Mouse (Mus musculus): Measurements from ENCODE around the gene Itpkc. TPM values are rescaled to one million over a fixed set of nuclear protein-coding genes. Genes with fewer than 3 reads are reported as not detected.
"Not testable (repeated sequence)": the region's sequence is repeated elsewhere in the genome, so short reads cannot be mapped to it uniquely, and the experiment has no call there.

The Itpkc gene
- total RNA-seq (2021) (10 to 100 TPM; 12.7 to 15.5 TPM), polyA plus RNA-seq (2012; rRNA removed) (10.1 and 10.6 TPM in 2 replicates)
- long read RNA-seq, transcript Itpkc-201 (7 exons, 3,247 nt): major isoform, 18 of 19 reads
- long read RNA-seq, partial matches to known transcripts: 0 of 19 reads
- long read RNA-seq, other reads (novel, unspliced or antisense): 1 of 19 reads

DNA sequence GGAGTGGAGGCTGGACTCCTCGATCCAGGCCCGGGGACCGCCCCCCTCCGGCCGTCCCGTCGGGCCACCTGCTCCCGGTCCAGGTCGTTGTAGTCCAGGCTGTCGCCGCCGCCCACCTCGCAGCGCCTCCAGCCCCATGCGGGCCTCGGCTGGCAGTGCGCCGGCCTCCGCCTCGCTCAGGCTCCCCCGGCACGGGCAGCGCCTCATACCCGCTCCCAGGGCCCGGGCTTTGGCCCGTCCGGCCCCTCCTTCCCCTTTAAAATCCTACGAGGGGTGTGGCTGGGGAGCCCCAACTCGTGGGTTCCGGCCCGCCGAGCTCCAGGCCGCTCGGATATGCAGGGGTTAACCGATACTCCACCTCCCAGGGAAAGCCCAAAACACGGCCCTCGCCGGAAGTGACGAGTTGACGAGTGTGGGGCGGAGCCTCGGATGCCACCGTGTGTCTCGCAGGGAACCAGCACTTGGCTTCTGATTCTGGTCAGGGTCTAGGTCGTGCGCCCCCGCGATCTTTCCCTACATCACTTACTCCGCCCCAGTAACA is at the start of gene Itpkc:
Gene Itpkc, minus strand, starts transcription at position 381 of the 541 bp plus-strand sequence.
- peak; percentile 96 for DNase-seq

- no peak for DNase-seq
Measured at GRCm38 (mm10) chr7:27277191-27277590, 48.7 kb upstream of the Itpkc start.

DNA sequence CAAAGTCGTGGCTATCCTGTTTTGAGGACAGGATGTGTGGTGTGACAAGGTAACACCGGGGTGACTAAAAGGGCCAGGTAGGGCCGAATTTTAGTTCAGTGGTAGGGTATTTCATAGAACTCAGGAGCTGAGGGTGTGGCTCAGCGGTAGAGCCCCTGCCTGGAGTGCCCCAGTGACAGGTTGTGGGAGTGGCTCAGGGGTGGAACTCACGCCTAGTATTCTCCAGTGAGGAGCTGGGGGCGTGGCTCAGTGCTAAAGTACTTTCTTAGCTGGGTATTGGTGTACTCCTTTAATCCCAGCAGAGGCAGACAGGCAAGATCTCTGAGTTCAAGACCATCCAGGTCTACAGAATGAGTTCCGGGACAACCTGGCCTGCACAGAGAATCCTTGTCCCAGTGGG is 47.6 kb upstream of the Itpkc start:
- no peak for DNase-seq

- no peak for DNase-seq
Measured at GRCm38 (mm10) chr7:27274916-27275315, 46.5 kb upstream of the Itpkc start.

DNA sequence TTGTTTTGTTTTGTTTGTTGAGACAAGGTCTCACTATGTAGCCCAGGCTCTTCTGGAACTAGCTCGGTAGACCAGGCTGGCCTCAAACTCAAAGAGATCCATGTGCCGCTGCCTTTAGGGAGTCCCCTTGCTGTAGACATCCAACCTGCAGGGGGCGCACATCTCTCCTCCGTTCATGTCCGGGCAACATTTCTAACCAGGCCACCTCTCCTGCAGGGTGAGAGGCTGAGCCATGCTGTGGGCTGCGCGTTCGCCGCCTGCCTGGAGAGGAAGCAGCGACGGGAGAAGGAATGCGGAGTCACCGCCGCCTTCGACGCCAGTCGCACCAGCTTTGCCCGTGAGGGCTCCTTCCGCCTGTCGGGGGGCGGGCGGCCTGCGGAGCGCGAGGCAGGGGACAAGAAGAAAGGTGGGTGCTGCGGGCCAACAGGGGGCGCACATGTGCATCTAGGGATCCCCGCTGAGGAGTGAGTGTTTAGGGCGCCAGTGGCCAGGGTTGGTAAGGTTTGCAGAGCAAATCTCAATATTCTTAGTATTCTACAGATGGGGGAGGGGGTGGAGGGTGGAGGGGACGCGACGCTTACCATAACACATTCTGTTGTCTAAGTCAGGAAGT is 45.4 kb upstream of the Itpkc start:
- DNase-seq: peak; percentile 28

GRCm38 (mm10) chr7:27271423-27271822 is 43.0 kb upstream of the Itpkc start:
- no peak for DNase-seq

DNA sequence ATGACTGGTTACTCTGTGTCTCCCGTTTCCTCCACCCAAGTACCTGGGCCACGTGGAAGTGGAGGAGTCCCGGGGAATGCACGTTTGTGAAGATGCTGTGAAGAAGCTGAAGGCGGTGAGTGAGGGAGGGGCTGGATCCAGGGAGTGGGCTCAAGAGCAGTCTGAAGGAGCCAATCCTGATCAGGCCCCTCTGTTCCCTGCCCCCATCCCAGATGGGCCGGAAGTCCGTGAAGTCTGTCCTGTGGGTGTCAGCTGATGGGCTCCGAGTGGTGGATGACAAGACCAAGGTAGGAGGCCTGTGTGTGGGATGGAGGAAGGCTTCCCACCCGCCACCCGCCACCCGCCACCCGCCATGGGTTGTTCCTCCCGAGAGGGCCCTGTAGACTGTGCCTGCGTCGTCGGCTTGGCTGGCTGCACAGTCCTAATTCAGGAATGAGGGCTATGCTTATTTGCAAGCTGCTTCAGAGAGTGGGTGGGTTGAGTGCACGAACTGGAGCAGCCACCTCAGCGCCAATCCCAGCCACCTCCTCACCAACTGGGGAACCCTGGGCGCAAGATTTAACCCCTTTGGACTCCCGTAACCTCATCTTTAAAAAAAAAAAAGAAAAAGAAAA is 38.2 kb upstream of the Itpkc start:
- DNase-seq: no peak

- no peak for DNase-seq
Measured at GRCm38 (mm10) chr7:27264761-27265160, 36.3 kb upstream of the Itpkc start.

- no peak for DNase-seq
Measured at GRCm38 (mm10) chr7:27261888-27262287, 33.4 kb upstream of the Itpkc start.

DNA sequence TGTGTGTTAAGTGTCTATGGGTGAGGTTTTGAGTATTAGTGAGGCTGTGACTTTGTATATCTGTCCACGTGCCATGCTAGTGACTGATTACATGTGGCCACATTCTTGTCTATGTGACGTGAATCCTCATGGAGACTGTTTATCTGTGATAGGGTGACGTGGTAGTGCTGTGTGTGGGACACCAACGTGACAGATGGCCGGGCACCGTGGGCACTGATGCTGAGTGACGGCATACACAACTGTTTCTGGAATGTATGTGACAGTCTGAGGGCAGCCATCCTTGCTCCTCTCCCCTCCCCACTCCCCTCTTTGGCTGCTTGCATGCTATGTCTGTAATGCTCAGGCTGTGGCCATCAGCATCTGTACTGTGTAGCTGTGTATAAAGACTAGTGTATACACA is 32.4 kb upstream of the Itpkc start:
- DNase-seq: no peak

GRCm38 (mm10) chr7:27259771-27260170 is 31.3 kb upstream of the Itpkc start:
- no peak for DNase-seq

DNA sequence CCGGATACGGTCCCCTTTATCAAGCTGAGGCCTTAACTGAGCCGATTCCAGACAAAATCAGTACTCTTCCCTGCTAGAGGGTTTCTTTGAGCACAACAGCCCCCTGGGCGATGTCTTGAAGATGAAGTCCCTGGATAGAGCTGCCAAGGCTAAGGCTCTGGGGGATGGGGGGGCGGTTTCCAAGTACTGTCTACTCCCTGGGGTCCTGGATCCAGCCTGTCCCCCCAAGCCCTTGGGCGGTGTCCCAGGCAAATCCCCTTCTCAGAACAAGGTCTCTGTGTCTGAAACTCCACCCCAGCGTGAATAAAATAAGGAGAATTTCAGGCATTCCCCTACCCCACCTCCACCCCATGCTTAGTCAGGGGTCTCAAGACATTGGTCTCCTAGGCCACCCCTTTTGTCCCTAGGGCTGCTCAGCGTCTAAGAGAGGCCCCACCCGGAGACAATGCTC is 30.8 kb upstream of the Itpkc start:
- DNase-seq: no peak

DNA sequence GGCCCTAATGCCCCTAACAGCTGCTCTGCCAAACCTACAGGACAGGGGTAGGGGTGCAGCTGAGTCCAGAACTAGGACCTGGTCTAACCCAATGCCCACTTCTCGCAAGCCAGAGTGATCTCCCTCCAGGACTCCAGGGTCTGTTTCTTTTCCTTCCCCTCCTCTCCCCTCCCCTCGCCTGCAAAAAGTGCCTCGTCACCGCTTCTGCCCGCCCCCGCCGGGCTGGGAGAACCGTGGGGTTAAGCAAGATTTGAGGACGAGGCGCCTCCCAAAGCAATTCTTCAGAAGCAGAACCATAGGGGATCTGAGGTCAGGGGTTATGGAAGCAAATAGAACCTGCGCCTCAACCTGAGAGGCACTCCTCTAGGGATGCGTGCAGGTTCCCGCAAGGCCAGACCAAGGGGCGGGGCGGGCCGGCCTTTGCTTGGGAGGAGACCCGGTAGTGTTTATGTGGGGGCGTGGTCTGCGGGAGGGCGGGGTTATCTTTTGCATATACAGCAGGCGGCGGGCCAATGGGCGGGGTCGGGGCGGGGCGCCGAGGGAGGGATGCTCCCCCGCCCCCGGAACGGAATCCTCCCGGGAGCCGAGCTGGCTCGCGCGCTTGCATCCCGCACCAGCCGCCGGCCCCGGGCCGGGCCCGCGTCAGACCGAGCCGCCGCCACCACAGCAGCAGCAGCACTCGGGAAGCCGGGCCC is 29.9 kb upstream of the Itpkc start, which contains the start of gene Numbl:
Gene Numbl, plus strand, starts transcription at position 229 of the 695 bp plus-strand sequence.
- peak; percentile 96 for DNase-seq

DNA sequence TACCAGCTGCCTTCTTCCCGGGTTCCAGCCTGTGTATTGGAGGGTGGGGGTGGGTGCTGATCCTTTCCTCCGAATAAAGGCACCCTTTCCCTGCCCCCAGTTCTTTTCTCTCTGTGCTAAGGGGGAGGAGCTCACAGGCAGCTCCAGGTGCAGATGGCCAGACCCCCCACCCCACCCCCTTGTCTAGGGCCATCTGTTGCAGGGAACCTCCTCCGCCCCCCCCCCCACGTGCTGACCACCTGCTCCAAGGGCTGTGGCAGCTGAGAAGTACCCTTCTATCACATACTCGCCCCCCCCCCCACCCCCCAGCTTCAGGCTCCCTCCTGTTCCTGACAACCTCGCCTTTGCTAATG is 29.4 kb upstream of the Itpkc start:
- DNase-seq: no peak

- DNase-seq: peak; percentile 83
Measured at GRCm38 (mm10) chr7:27257046-27257851, 28.8 kb upstream of the Itpkc start.

GRCm38 (mm10) chr7:27255721-27256120 is 27.3 kb upstream of the Itpkc start:
- DNase-seq: peak; percentile 23

GRCm38 (mm10) chr7:27251946-27252345 is 23.5 kb upstream of the Itpkc start:
- no peak for DNase-seq

DNA sequence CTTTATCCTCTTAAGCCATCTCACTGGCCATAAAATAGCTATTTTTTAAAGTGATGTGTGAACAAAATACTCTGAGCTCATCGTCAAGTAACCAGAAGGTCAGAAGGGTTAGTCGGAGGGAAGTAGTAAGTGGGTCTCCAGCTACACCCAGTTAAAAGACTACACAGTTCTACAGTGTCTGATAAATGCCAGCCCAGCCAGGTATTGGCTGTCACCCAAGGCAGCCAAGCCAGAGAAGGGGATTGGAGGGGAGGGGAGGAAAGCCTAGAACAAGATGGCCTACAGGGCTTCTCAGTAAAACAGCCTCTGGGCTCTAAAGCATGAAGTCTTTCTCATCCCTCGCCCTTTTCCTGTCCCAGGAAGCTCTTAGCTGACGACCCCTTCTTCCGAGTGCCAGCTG is 21.5 kb upstream of the Itpkc start:
- DNase-seq: no peak

DNA sequence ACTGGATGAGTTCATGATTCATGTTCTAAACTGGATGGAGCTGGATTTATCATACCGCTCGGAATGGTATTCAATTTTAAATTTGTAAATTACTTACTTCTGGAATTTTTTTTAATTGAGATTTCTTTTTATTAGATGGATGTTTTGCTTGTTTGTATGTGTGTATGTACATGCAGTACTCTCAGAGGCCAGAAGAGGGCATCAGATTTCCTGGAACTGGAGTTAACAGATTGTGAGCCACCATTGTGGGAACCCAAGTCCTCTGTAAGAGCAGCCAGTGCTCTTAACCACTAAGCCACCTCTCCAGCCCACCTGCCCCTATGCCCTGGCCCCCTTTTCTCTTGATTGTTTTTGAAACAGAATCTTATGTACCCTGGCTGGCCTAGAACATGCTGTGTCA is 20.7 kb upstream of the Itpkc start:
- DNase-seq: no peak

- not testable (repeated sequence) for DNase-seq
Measured at GRCm38 (mm10) chr7:27244088-27244487, 15.6 kb upstream of the Itpkc start.

- no peak for DNase-seq
Measured at GRCm38 (mm10) chr7:27243211-27243610, 14.8 kb upstream of the Itpkc start.

DNA sequence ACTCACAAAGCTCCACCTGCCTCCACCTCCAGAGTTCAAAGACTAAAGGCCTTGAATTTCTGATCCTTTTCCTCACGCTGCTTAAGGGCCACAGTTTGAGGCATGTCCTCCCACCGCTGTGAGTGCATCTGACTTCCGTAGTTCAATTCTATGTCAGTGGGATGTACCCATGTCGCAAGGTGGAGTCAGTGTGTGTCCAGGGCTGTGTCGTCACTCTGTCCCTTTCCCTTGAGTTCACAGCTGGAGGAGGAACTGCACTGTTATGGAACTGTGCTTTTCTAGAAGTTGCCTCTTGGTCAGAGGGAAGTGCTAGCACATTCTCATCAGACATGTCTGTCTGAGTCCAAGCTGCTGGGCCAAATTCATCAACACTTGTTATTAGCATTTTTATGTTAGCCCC is 10.1 kb upstream of the Itpkc start:
- DNase-seq: no peak
